Mouse (Mus musculus): ENCODE results near the gene Slc25a35.
"Not testable (repeated sequence)": the region's sequence is repeated elsewhere in the genome, so short reads cannot be mapped to it uniquely, and the experiment has no call there.

Gene Slc25a35

GRCm38 (mm10) chr11:68967337-68968282 lies at the start of gene Slc25a35:
TSS of gene Slc25a35 (plus strand) at chr11:68968131.
- DNase-seq, result peak; percentile 92 to 93

- DNase-seq, result no peak
Observed at GRCm38 (mm10) chr11:68923191-68923590, 44.7 kb upstream of the Slc25a35 start.

GRCm38 (mm10) chr11:68924749-68925148 lies 43.2 kb upstream of the Slc25a35 start:
- no peak for DNase-seq

GRCm38 (mm10) chr11:68926981-68927380 lies 41.0 kb upstream of the Slc25a35 start, which contains the start of gene Odf4:
TSS of gene Odf4 (minus strand) at chr11:68927081.
- no peak for DNase-seq

- no peak for DNase-seq
Observed at GRCm38 (mm10) chr11:68929947-68930346, 38.0 kb upstream of the Slc25a35 start.

GRCm38 (mm10) chr11:68933885-68934507 lies 33.9 kb upstream of the Slc25a35 start:
- no peak for DNase-seq

GRCm38 (mm10) chr11:68936951-68937350 lies 31.0 kb upstream of the Slc25a35 start:
- not testable (repeated sequence) for DNase-seq

- DNase-seq, result peak; percentile 85 to 89
Observed at GRCm38 (mm10) chr11:68939451-68940304, 28.3 kb upstream of the Slc25a35 start.

GRCm38 (mm10) chr11:68940516-68940915 lies 27.4 kb upstream of the Slc25a35 start:
- no peak for DNase-seq

- no peak for DNase-seq
Observed at GRCm38 (mm10) chr11:68942731-68943130, 25.2 kb upstream of the Slc25a35 start.

GRCm38 (mm10) chr11:68945245-68945644 lies 22.7 kb upstream of the Slc25a35 start:
- no peak for DNase-seq

GRCm38 (mm10) chr11:68946001-68946400 lies 21.9 kb upstream of the Slc25a35 start:
- no peak for DNase-seq

- DNase-seq, result peak; percentile 35 to 46
Observed at GRCm38 (mm10) chr11:68946806-68947440, 21.0 kb upstream of the Slc25a35 start.

- DNase-seq, result peak; percentile 72 to 75
Observed at GRCm38 (mm10) chr11:68947542-68947993, 20.4 kb upstream of the Slc25a35 start.

- no peak for DNase-seq
Observed at GRCm38 (mm10) chr11:68953903-68954302, 14.0 kb upstream of the Slc25a35 start.

- DNase-seq, result no peak
Observed at GRCm38 (mm10) chr11:68954408-68954807, 13.5 kb upstream of the Slc25a35 start.

GRCm38 (mm10) chr11:68955473-68955872 lies 12.5 kb upstream of the Slc25a35 start:
- no peak for DNase-seq

GRCm38 (mm10) chr11:68956107-68956506 lies 11.8 kb upstream of the Slc25a35 start:
- DNase-seq, result no peak

- DNase-seq, result no peak
Observed at GRCm38 (mm10) chr11:68956697-68957096, 11.2 kb upstream of the Slc25a35 start.

- no peak for DNase-seq
Observed at GRCm38 (mm10) chr11:68957308-68957707, 10.6 kb upstream of the Slc25a35 start, which contains the start of gene Arhgef15. TSS of gene Arhgef15 (minus strand) at chr11:68957480.

GRCm38 (mm10) chr11:68957971-68958370 lies 10.0 kb upstream of the Slc25a35 start:
- DNase-seq, result no peak

- DNase-seq, result no peak
Observed at GRCm38 (mm10) chr11:68961596-68961995, 6.3 kb upstream of the Slc25a35 start.
